Mouse (Mus musculus) spleen, adult 10 weeks (tissue): Measurements from ENCODE around the gene Vmn1r126. TPM values are rescaled to one million over a fixed set of nuclear protein-coding genes. Genes with fewer than 3 reads are reported as not detected.

Experiments
- polyA plus RNA-seq: library from polyadenylated mRNA; stranded (reverse); fragments of 350-450 nt; fragmentation: Illumina TruSeq; extraction: RNeasy Lipid Tissue Mini Kit (QIAGEN cat#74804); gene quantifications from one replicate; pipeline ENCODE4 v1.2.3, GENCODE M21; 2015; ENCODE audit warnings: low replicate concordance; ENCODE audit not compliant: insufficient read depth

The Vmn1r126 gene
- polyA plus RNA-seq: not detected

GRCm38 (mm10) chr7:21301367-21301766 is at the start of gene Vmn1r126:
TSS of gene Vmn1r126 (minus strand) at chr7:21301467.

GRCm38 (mm10) chr7:21349073-21349472 is 47.8 kb upstream of the Vmn1r126 start, which contains the start of gene Vmn1r128:
TSS of gene Vmn1r128 (plus strand) at chr7:21349373.

DNA sequence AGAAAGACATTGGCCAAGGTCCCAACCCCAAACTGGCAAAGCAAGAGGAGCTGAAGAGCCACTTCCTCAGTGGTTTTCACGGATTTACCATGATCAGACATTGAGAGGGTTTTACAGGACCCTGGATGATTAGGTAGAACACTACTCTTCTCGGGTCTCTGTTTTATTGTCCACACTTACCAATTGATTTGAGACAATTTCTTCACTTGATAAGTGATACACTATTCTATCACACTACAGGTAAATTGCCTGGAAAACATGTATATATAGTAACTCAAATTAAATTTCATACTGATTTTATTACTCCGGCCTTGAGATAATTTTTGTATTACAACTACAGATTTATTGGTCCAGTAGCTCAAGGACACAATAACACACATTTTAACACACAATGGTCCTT is 18.5 kb upstream of the Vmn1r126 start, which contains the start of gene Vmn1r127:
Gene Vmn1r127, minus strand, starts transcription at position 101 of the 400 bp plus-strand sequence.

DNA sequence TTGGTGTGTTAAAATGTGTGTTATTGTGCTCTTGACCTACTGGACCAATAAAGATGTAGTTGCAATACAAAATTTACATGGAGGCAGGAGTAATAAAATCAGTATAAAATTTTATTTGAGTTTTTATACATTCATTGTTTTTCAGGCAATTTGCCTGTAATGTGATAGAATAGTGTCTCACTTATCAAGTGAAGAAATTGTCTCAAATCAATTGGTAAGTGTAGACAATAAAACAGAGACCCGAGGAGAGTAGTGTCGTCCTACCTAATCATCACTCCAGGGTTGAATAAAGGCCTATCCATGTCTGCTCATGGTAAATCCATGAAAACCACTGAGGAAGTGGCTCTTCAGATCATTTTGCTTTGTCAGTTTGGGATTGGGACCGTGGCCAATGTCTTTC is 29.4 kb downstream of the Vmn1r126 start, which contains the start of gene Vmn1r125:
Gene Vmn1r125, plus strand, starts transcription at position 301 of the 400 bp plus-strand sequence.

DNA sequence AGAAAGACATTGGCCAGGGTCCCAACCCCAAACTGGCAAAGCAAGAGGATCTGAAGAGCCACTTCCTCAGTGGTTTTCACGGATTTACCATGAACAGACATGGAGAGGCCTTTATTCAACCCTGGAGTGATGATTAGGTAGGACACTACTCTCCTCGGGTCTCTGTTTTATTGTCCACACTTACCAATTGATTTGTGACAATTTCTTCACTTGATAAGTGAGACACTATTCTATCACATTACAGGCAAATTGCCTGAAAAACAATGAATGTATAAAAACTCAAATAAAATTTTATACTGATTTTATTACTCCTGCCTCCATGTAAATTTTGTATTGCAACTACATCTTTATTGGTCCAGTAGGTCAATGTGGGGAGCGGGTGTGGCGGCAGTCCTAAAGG is 40.8 kb downstream of the Vmn1r126 start, which contains the start of gene Vmn1r124:
Gene Vmn1r124, minus strand, starts transcription at position 101 of the 400 bp plus-strand sequence.

Other genes with a start within 250 kb of the Vmn1r126 start
- gene Vmn1r120, start 247.7 kb downstream of the Vmn1r126 start, polyA plus RNA-seq: not detected
- not detected for gene Vmn1r121, start 203.0 kb downstream of the Vmn1r126 start, polyA plus RNA-seq
- not detected for gene Vmn1r122, start 167.3 kb downstream of the Vmn1r126 start, polyA plus RNA-seq
- gene Vmn1r123, start 139.3 kb downstream of the Vmn1r126 start, polyA plus RNA-seq: not detected
- gene Gm5157, start 111.0 kb downstream of the Vmn1r126 start, polyA plus RNA-seq: not detected
- not detected for gene Vmn1r124, start 40.9 kb downstream of the Vmn1r126 start, polyA plus RNA-seq
- gene Vmn1r125, start 29.3 kb downstream of the Vmn1r126 start, polyA plus RNA-seq: not detected
- gene Vmn1r127, start 18.4 kb upstream of the Vmn1r126 start, polyA plus RNA-seq: not detected
- gene Vmn1r128, start 47.9 kb upstream of the Vmn1r126 start, polyA plus RNA-seq: not detected
- gene Vmn1r129, start 59.8 kb upstream of the Vmn1r126 start, polyA plus RNA-seq: not detected
- not detected for gene Gm6882, start 131.3 kb upstream of the Vmn1r126 start, polyA plus RNA-seq
- not detected for gene Vmn1r130, start 210.3 kb upstream of the Vmn1r126 start, polyA plus RNA-seq
- not detected for gene Vmn1r131, start 244.6 kb upstream of the Vmn1r126 start, polyA plus RNA-seq